Mouse (Mus musculus) adrenal gland, adult 8-10 months (tissue): Measurements from ENCODE around the gene Fam177a. TPM values are rescaled to one million over a fixed set of nuclear protein-coding genes. Genes with fewer than 3 reads are reported as not detected.
A peak's percentile ranks its signal among the peaks of the same experiment; 100 is the strongest.
"Not testable (repeated sequence)": the region's sequence is repeated elsewhere in the genome, so short reads cannot be mapped to it uniquely, and the experiment has no call there.

ENCODE experiments used
- DNase-seq: peaks from one replicate; pipeline ENCODE4 v3.0.0; 2022
- total RNA-seq, 4 experiments: library from RNA; stranded (reverse); gene quantifications; 2 replicates each; pipeline ENCODE4 v1.2.4; 2022

Gene Fam177a
- total RNA-seq, result 10 to 100 TPM in 2 of 4 experiments, 1 to 10 TPM in 2; 3.4 to 14.5 (median 10.8) TPM

DNA sequence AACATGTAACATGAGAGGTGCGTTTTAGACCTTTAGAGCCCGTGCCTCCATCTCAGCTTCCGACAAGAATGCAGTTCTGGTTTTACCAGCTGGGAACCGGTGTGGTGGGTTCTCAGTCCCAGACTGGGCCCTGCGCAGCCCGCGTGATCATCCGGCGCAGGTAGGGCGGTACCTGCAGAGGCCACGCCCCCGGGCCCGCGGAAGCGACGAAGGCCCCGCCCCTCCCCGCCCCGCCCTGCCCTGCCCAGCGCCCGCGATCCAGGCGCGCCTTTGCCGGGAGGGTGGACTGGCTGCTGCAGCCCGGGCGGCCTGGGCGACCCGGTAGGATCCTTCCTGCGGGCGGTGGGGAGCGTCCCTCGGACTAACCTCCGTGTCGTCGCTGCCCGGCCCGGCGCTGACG, at the start of gene Fam177a:
Fam177a (plus strand) TSS at position 228 of the 400 bp plus-strand sequence.
- not testable (repeated sequence) for DNase-seq

DNA sequence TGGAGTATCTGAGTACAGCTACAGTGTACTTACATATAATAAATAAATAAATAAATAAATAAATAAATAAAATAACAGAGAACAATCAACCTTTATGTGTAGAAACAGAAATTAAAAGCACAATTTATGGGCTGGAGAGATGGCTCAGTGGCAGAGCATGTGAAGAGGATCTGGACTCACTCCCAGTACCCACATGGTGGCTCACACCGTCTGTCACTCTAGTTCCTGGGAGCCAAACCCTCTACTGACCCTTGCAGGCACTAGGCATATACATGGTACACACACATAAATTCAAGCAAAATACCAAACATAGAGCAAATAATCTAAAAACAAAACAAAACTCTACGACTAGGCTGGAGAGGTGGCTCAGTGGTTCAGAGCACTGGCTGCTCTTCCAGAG, 49.0 kb upstream of the Fam177a start:
- DNase-seq, result no peak

GRCm38 (mm10) chr12:55078706-55079105, 45.6 kb upstream of the Fam177a start:
- DNase-seq, result not testable (repeated sequence)

DNA sequence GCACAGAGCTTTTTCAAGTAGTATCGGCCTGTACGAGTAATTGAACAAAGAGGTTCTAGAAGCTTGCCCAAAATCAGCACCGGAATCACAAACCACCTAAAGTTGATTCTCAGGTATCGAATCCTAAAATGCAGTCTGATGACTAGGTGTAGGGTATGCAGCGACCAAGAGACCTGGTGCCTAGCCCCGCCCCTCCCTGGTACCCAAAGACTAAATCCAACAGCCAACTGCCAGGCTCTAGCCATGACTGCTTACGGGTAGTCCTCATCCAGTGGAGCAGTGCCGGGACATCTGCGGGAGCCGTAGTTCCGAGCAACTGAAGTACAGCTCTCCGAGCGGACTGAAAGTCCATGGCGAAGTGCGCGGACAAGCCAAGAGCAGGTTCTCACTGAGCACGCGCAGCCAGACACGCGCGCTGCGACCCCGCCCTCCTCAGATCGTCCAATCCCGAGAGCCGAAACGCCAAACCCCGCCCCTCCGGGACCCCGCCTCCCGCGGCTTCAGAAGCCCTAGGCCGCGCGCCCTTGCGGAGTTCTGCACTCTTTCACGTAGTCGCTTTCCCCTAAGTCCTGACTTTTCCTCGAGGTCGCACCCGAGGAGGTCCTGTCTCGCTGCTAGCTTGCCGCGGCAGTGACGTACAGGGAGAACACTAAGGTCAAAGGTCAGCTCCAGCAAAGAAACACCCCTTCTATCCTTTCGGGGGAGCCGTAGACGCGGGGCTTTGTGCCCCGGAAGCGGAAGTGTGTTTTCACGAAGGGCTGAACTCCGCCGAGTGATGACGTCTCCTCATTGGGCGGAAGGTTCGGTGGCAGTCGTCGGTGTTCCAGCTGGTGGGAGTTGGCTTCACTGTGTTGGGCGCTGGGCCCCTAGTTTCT, 44.3 kb upstream of the Fam177a start, which contains the start of the genes 2700097O09Rik and Srp54a:
2700097O09Rik (minus strand) TSS at position 385 of the 875 bp plus-strand sequence.
Srp54a (plus strand) TSS at position 537 of the 875 bp plus-strand sequence.
- DNase-seq, result peak; percentile 92

- DNase-seq, result not testable (repeated sequence)
Measured at GRCm38 (mm10) chr12:55080601-55080942, 43.7 kb upstream of the Fam177a start.

GRCm38 (mm10) chr12:55092127-55092526, 32.1 kb upstream of the Fam177a start:
- DNase-seq, result not testable (repeated sequence)

DNA sequence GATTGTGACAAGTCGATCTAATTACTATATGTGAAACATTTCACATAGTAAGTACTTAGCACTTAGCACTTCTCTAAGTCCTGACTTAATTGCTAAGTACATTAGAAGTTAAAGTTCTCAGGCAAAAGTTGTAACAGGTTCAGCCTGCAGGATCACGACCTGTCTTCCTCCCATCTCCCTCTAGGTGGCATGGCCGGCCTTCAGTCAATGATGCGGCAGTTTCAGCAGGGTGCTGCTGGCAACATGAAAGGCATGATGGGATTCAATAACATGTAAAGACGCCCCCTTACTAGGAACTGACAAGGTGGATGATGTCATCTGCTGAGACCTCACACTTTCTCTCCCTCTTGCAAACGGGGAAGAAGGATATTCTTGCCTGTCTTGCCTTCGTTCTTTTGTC, 11.7 kb upstream of the Fam177a start:
- DNase-seq, result not testable (repeated sequence)

DNA sequence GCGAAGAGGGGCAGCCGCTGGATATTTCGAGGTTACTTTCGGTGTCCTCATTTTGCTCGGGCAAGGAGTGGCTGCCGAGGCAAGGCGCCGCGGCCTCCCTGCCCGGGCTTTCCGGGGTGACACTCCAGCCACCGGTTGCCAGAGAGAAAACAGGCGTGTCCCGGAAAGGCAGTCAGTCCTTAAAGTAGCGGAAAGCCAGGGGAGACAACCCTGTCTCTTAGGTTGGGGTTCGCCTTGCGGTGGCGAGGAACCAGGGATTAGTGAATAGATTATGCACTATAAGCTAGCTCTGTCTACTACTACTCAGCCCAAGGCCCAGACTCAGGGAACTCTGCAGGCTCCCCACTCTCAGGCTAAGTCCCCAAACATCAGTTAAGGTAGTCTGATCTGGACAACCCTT, 462 bp downstream of the Fam177a start:
- DNase-seq, result not testable (repeated sequence)

DNA sequence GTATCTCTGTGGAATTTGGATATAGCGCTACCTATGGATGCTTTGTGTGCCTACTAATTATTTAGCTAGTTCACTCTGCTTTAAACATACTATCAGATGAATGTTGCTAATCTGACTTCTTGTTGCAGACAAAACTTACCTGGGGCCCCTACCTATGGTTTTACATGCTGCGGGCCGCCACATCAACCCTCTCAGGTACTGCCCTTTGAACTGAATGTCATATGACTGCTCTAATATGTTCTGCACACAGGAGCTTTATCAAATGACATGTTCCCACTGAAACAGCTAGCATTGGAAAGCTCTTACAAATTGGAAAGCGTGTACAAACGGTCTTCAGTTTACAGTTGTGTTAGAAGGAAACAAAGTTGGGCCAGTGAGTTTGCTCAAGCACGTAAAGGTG, 11.3 kb downstream of the Fam177a start:
- DNase-seq, result not testable (repeated sequence)

GRCm38 (mm10) chr12:55137859-55138258, 13.6 kb downstream of the Fam177a start:
- not testable (repeated sequence) for DNase-seq

- DNase-seq, result not testable (repeated sequence)
Measured at GRCm38 (mm10) chr12:55154559-55155448, 30.5 kb downstream of the Fam177a start, which contains the start of gene Srp54b. Srp54b (plus strand) TSS chr12:55155104.

DNA sequence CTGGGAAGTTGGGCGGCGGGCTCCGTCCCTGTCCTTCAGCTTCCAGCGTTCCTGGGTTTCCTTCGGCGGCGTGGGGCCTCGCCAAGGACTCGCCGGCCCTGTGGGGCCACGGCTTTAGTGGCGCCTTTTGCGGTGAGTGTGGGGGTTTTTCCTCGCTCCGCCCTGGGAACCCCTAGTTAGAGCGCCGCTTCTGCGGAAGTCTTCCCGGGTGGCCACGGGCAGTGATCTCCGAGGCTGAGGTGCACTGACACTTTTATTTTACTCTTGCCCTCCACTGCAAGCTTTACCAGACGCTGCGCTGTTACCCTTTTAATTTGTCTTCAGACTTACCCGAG, 31.1 kb downstream of the Fam177a start:
- not testable (repeated sequence) for DNase-seq

GRCm38 (mm10) chr12:55167034-55167557, 42.8 kb downstream of the Fam177a start:
- not testable (repeated sequence) for DNase-seq

GRCm38 (mm10) chr12:55187686-55188085, 63.4 kb downstream of the Fam177a start:
- not testable (repeated sequence) for DNase-seq

- DNase-seq, result not testable (repeated sequence)
Measured at GRCm38 (mm10) chr12:55189127-55189526, 64.9 kb downstream of the Fam177a start.

Other genes with a start within 250 kb of the Fam177a start
- gene Gm20403, start 137.9 kb upstream of the Fam177a start, total RNA-seq, result not detected
- 10 to 100 TPM; 10.4 to 17.8 (median 14.6) TPM for gene Baz1a, start 110.1 kb upstream of the Fam177a start, total RNA-seq
- gene 2700097O09Rik, start 44.4 kb upstream of the Fam177a start, total RNA-seq, result 10 to 100 TPM; 10.2 to 18.1 (median 12.7) TPM
- gene Srp54a, start 44.2 kb upstream of the Fam177a start, total RNA-seq, result 100 to 1,000 TPM; 101 to 209 (median 142) TPM
- gene Srp54b, start 30.6 kb downstream of the Fam177a start, total RNA-seq, result 100 to 1,000 TPM in 1 of 4 experiments, 10 to 100 TPM in 3; 28.1 to 201 (median 55.3) TPM
- 1 to 10 TPM in 2 of 4 experiments, under 1 TPM in 1, not detected in 1; 0.56 to 7.5 (median 3.8) TPM for gene 1700047I17Rik2, start 75.1 kb downstream of the Fam177a start, total RNA-seq
- 10 to 100 TPM; 36.2 to 72.7 (median 50.0) TPM for gene Srp54c, start 105.7 kb downstream of the Fam177a start, total RNA-seq
- gene 1110008L16Rik, start 175.1 kb downstream of the Fam177a start, total RNA-seq, result 10 to 100 TPM; 17.7 to 25.8 (median 22.2) TPM
- gene Ppp2r3c, start 178.5 kb downstream of the Fam177a start, total RNA-seq, result 10 to 100 TPM in 3 of 4 experiments, 1 to 10 TPM in 1; 8.6 to 15.4 (median 12.0) TPM